Mouse (Mus musculus) kidney, postnatal 25 days (tissue): Measurements from ENCODE around the gene Etv6.
A peak's percentile ranks its signal among the peaks of the same experiment; 100 is the strongest.
"Not testable (repeated sequence)": the region's sequence is repeated elsewhere in the genome, so short reads cannot be mapped to it uniquely, and the experiment has no call there.

Source experiments
- DNase-seq, 2 experiments: peaks; one replicate each; pipeline ENCODE4 v3.0.0; 2021; ENCODE audit warnings: mixed read lengths in 2 of 2

Gene Etv6

GRCm38 (mm10) chr6:134035490-134036405 is at the start of gene Etv6:
TSS of gene Etv6 (plus strand) at chr6:134035700.
- DNase-seq, result peak; percentile 80 to 88

GRCm38 (mm10) chr6:133986161-133986560 is 49.3 kb upstream of the Etv6 start:
- peak in 1 of 2 experiments; percentile 21 for DNase-seq

GRCm38 (mm10) chr6:133987068-133987591 is 48.4 kb upstream of the Etv6 start:
- no peak for DNase-seq

- no peak for DNase-seq
These were observed 47.5 kb upstream of the Etv6 start for GRCm38 (mm10) chr6:133988011-133988410.

- DNase-seq, result no peak
These were observed 38.0 kb upstream of the Etv6 start for GRCm38 (mm10) chr6:133997461-133997860.

GRCm38 (mm10) chr6:133997935-133998334 is 37.6 kb upstream of the Etv6 start:
- DNase-seq, result peak; percentile 2 to 34

- not testable (repeated sequence) for DNase-seq
These were observed 20.9 kb upstream of the Etv6 start for GRCm38 (mm10) chr6:134014488-134015110.

GRCm38 (mm10) chr6:134018807-134019206 is 16.7 kb upstream of the Etv6 start:
- no peak for DNase-seq

- no peak for DNase-seq
These were observed 14.7 kb upstream of the Etv6 start for GRCm38 (mm10) chr6:134020821-134021220.

GRCm38 (mm10) chr6:134026264-134026663 is 9.2 kb upstream of the Etv6 start:
- DNase-seq, result no peak

GRCm38 (mm10) chr6:134027022-134027421 is 8.5 kb upstream of the Etv6 start:
- no peak for DNase-seq

- DNase-seq, result no peak
These were observed 3.0 kb upstream of the Etv6 start for GRCm38 (mm10) chr6:134032451-134032850.

GRCm38 (mm10) chr6:134034436-134034835 is 1.1 kb upstream of the Etv6 start:
- no peak for DNase-seq

GRCm38 (mm10) chr6:134034904-134035489 is 503 bp upstream of the Etv6 start:
- DNase-seq, result peak; percentile 79 to 91

- no peak for DNase-seq
These were observed 1.0 kb downstream of the Etv6 start for GRCm38 (mm10) chr6:134036491-134036911.

GRCm38 (mm10) chr6:134036951-134037431 is 1.5 kb downstream of the Etv6 start:
- no peak for DNase-seq

GRCm38 (mm10) chr6:134037960-134038359 is 2.5 kb downstream of the Etv6 start:
- no peak for DNase-seq

GRCm38 (mm10) chr6:134038881-134039280 is 3.4 kb downstream of the Etv6 start:
- DNase-seq, result peak; percentile 87 to 90

- peak; percentile 20 to 53 for DNase-seq
These were observed 3.9 kb downstream of the Etv6 start for GRCm38 (mm10) chr6:134039351-134039750.

- DNase-seq, result no peak
These were observed 4.8 kb downstream of the Etv6 start for GRCm38 (mm10) chr6:134040312-134040711.

GRCm38 (mm10) chr6:134041286-134041685 is 5.8 kb downstream of the Etv6 start:
- no peak for DNase-seq

GRCm38 (mm10) chr6:134041916-134042315 is 6.4 kb downstream of the Etv6 start:
- no peak for DNase-seq

GRCm38 (mm10) chr6:134043545-134043944 is 8.0 kb downstream of the Etv6 start:
- DNase-seq, result peak; percentile 60 to 66
